Mouse (Mus musculus): ENCODE measurements around the gene Chit1.

- TF ChIP-seq MAFK (IDR thresholded peaks at IDR 0.05; ENCODE audit: insufficient read depth, low read depth, low read length) (no peak), CHD2 (IDR thresholded peaks at IDR 0.05; ENCODE audit: low read depth, low read length) (no peak), HCFC1 (IDR thresholded peaks at IDR 0.05; ENCODE audit: borderline replicate concordance, insufficient read depth, low read length) (no peak), ZC3H11A (IDR thresholded peaks at IDR 0.05; ENCODE audit: borderline replicate concordance, low read depth, low read length) (no peak)
These were observed 22.0 kb upstream of the Chit1 start for GRCm38 (mm10) chr1:134089074-134089473.
